Mouse (Mus musculus) skeletal muscle tissue, postnatal 0 days (tissue): ENCODE measurements around the gene Tmem132a. TPM values are rescaled to one million over a fixed set of nuclear protein-coding genes. Genes with fewer than 3 reads are reported as not detected.

ENCODE experiments used
- polyA plus RNA-seq: library from polyadenylated mRNA; unstranded; fragments of >200 nt; fragmentation: Nextera tagmentation; extraction: Ambion mirVana; gene quantifications from 2 replicates; pipeline ENCODE4 v1.2.1, GENCODE M21; 2015

The Tmem132a gene
- polyA plus RNA-seq = 23.7 and 25.7 TPM in 2 replicates

DNA sequence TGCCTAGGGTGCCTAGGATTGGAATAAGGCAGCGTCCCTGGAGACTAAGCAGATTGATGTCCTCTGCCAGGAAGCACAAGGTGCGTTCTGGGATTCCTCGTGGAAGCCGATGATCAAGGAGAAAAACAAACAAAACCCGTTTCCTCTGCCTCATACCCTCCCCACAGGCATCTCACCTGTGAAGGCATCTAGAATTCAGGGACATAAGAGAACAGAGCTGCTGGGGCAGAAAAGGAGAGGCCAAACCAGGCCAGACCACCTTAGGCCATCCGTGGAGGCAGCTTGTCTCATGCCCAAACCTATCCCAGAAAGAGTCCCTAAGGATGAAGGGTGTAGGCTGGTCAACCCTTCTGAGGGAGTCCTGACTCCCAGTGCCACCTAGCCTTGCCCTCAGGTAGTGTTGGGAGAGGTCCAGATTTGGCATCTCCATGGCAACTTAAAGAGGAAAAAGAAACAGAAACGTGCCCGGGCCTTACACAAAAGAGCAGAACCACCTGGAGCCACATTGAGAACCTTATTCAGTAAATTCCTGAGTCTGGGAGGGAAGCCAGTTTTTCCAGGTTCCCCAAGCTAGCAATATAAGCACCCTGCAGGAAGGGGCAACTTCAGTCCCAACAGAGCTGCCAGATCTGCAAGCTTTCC, at the start of gene Tmem132a:
Tmem132a (minus strand) TSS at position 55 of the 642 bp plus-strand sequence.

DNA sequence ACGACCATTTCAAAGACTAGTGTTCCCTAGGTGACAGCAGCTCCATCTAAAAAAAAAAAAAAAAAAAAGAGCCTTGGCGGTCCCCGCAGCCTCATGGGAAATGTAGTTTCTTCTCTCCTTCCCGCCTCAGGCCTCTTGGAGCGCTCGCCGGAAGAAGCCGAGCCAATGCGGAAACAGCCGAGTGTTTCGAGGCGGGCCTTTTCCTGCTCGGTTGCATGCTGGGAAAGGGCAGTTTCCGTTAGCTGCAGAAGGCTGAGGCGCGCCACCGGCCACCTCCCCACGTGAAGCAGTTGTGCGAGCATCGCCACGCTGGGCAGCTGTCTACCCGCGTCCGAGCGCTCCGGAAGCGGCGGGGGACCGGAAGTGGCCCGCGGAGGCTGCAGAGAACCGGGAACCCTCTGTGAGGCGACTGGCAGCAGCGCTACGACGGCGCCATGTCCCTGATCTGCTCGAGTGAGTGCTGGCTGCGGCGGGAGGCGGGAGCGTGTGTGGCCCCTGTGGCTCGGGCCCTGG, 25.3 kb upstream of the Tmem132a start, which contains the start of gene Prpf19:
Prpf19 (plus strand) TSS at position 216 of the 513 bp plus-strand sequence.

GRCm38 (mm10) chr19:10881426-10882154, 11.8 kb upstream of the Tmem132a start, which contains the start of gene Tmem109:
TSS of gene Tmem109 (minus strand) at chr19:10882001.

DNA sequence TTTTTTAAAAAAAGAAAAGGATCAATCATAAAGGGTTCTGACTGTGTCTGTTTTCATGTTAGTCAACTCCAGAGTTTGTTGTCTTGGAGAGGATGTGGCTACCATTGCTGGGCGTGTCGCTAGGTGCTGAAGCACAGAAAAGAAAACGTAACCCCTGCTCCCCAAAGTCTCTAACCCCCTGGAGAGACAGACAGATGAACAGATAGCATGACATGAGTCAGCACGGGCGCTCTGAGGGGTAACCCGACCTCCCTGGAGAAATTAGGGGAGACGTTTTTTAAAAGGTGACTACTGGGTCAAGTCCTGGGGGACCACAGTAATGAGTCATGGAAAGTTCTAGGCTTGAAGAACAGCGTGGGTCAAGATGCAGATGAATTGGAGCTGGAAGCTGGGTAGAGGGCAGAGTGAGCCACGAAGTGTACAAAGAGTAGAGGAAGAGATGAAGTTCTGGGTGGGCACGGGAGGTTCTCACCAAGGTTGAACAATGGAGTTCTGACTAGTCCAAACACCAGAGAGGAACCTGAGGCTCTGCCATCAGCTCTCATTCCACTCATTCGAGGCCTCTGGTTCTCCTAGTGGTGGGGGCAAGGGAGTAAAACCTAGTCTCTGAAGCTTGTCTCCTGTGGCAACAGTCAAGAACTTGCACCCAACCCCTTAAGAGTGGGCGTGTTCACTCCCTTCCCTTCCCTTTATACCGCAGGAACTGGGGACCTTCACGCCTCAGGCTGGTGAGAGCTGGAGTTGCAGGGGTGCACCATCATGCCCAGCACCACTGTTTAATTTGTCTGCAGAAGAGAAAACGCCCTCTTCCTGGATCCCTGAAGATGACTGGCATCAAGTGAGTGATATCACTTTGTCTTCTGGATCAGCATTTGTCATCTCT, 30.5 kb downstream of the Tmem132a start, which contains the start of gene Slc15a3:
Slc15a3 (plus strand) TSS at position 718 of the 883 bp plus-strand sequence.

DNA sequence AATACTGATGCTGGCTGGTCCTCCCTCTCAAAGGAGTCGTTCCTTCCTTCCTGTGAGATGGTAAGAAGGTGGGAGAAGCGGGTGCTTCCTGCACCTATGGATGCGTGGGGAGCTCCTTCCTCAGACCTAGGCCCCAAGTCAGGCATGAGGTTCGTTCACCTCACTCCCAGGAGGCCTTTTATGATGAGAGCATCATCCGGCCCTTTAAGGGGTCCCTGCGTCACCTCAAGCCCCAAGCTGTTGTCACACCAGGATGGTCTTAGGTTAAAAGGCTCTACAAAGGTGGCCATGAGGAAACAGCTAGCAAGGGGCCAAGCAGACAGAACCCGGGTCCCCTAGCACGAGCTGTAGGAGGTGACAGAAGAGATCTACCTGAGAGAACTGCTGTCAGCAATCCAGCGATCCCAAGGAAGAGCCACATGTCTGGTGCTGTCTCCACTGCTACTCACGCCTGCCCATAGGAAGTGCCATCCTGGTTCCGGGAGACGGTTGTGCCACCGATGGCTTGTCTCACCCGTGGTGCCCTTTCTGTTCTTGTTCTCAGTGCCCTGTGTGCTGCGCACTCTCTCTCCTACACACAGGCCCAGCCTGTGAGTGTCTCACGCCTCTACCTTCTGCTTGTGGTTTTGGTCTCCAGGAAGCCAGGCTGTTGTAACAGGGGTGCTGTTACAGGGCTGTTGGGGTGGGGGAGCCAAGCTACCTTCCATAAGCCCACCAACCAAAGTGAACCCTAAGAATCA, 40.1 kb downstream of the Tmem132a start, which contains the start of gene Cd6:
Cd6 (minus strand) TSS at position 623 of the 740 bp plus-strand sequence.

Other genes starting within 250 kb of the Tmem132a start
- 0.17 and 0.28 TPM in 2 replicates for gene Vwce, start 235.7 kb downstream of the Tmem132a start, polyA plus RNA-seq
- gene Pga5, start 191.9 kb downstream of the Tmem132a start, polyA plus RNA-seq = 0.40 TPM in 1 of 2 replicates, not detected in the other
- gene Vps37c, start 181.2 kb downstream of the Tmem132a start, polyA plus RNA-seq = 21.6 and 22.5 TPM in 2 replicates
- gene Cd5, start 130.9 kb downstream of the Tmem132a start, polyA plus RNA-seq = 0.19 TPM in 2 replicates
- gene Cd6, start 39.9 kb downstream of the Tmem132a start, polyA plus RNA-seq = 0.17 TPM in 1 of 2 replicates, not detected in the other
- gene Slc15a3, start 30.2 kb downstream of the Tmem132a start, polyA plus RNA-seq = 0.48 and 0.59 TPM in 2 replicates
- gene Tmem109, start 12.1 kb upstream of the Tmem132a start, polyA plus RNA-seq = 167 and 179 TPM in 2 replicates
- 52.8 and 52.9 TPM in 2 replicates for gene Prpf19, start 25.3 kb upstream of the Tmem132a start, polyA plus RNA-seq
- gene Zp1, start 50.7 kb upstream of the Tmem132a start, polyA plus RNA-seq = 1.6 and 1.8 TPM in 2 replicates
- gene Ptgdr2, start 67.2 kb upstream of the Tmem132a start, polyA plus RNA-seq = 0.09 and 0.11 TPM in 2 replicates
- gene Ccdc86, start 79.3 kb upstream of the Tmem132a start, polyA plus RNA-seq = 31.4 and 33.0 TPM in 2 replicates
- gene Ms4a10, start 104.7 kb upstream of the Tmem132a start, polyA plus RNA-seq = 0.26 and 0.83 TPM in 2 replicates
- not detected in 2 replicates for gene Ms4a15, start 123.3 kb upstream of the Tmem132a start, polyA plus RNA-seq
- not detected in 2 replicates for gene Ms4a18, start 148.1 kb upstream of the Tmem132a start, polyA plus RNA-seq
- 0.49 TPM in 1 of 2 replicates, not detected in the other for gene Ms4a8a, start 211.2 kb upstream of the Tmem132a start, polyA plus RNA-seq